Mouse (Mus musculus) testis, adult 2 months (tissue): ENCODE data around the gene Chmp4b.
A peak's percentile ranks its signal among the peaks of the same experiment; 100 is the strongest.

Source experiments
- CTCF ChIP-seq: fragments of 200-500 bp; IDR thresholded peaks from 2 replicates; pipeline ENCODE4 v1.5.1; 2012; ENCODE audit warnings: low read depth, mild to moderate bottlenecking, inconsistent platforms, low read length, moderate library complexity; ENCODE audit not compliant: control insufficient read depth, insufficient read depth, insufficient replicate concordance
- POLR2A ChIP-seq: fragments of 200-500 bp; IDR thresholded peaks from 2 replicates; pipeline ENCODE4 v1.6.1; 2012; ENCODE audit warnings: low read depth, mild to moderate bottlenecking, inconsistent platforms, low read length, moderate library complexity; ENCODE audit not compliant: control insufficient read depth

DNA sequence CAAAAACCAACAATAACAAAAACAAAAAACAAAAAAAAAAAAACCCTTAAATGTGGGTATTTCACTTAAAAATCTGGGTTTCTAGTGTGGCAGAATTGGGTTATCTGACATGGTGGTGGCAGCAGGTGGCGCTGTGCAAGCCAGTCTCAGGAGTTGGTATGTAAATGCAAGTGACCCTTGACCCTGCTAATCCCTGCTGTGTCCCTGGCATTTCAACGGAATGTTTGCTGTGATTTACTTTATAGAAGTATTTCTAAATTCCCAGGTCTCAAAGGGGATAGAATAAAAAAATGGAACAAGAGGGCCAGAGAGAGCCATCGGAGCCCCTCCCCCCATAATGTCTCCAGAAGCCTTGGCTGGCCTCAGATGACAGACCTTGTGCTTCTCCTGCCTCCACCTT lies 3.4 kb upstream of the Chmp4b start:
- TF ChIP-seq POLR2A, result no peak
- TF ChIP-seq CTCF, result peak; percentile 39; the same call in 1 of the 2 replicates
